Mouse (Mus musculus): ENCODE data around the gene Slc25a12. TPM values are rescaled to one million over a fixed set of nuclear protein-coding genes. Genes with fewer than 3 reads are reported as not detected.
"Not testable (repeated sequence)": the region's sequence is repeated elsewhere in the genome, so short reads cannot be mapped to it uniquely, and the experiment has no call there.

The Slc25a12 gene
- 36.8 and 48.2 TPM in 2 replicates for total RNA-seq (2017)

GRCm38 (mm10) chr2:71367125-71367880 is at the start of gene Slc25a12:
Slc25a12 (minus strand) TSS chr2:71367749.
- ATAC-seq (replicated peaks; ENCODE audit: low read depth, poor library complexity, severe bottlenecking) = peak; percentile 93

- 0 out of 2 replicates have a peak, but pooled peaks have one; percentile 8 for ATAC-seq (replicated peaks; ENCODE audit: low read depth, poor library complexity, severe bottlenecking)
Observed at GRCm38 (mm10) chr2:71405613-71406012, 38.1 kb upstream of the Slc25a12 start.

- peak; percentile 62 for ATAC-seq (replicated peaks; ENCODE audit: low read depth, poor library complexity, severe bottlenecking)
Observed at GRCm38 (mm10) chr2:71389864-71390263, 22.3 kb upstream of the Slc25a12 start.

GRCm38 (mm10) chr2:71388951-71389763 is 21.6 kb upstream of the Slc25a12 start, which contains the start of gene Hat1:
Hat1 (plus strand) TSS chr2:71388958.
- peak; percentile 99 for ATAC-seq (replicated peaks; ENCODE audit: low read depth, poor library complexity, severe bottlenecking)

- ATAC-seq (replicated peaks; ENCODE audit: low read depth, poor library complexity, severe bottlenecking) = no peak
Observed at GRCm38 (mm10) chr2:71387766-71388165, 20.2 kb upstream of the Slc25a12 start.

- ATAC-seq (replicated peaks; ENCODE audit: low read depth, poor library complexity, severe bottlenecking) = no peak
Observed at GRCm38 (mm10) chr2:71383890-71384289, 16.3 kb upstream of the Slc25a12 start.

- ATAC-seq (replicated peaks; ENCODE audit: low read depth, poor library complexity, severe bottlenecking) = no peak; the same call in 1 of the 2 replicates
Observed at GRCm38 (mm10) chr2:71381962-71382361, 14.4 kb upstream of the Slc25a12 start.

GRCm38 (mm10) chr2:71377426-71377825 is 9.9 kb upstream of the Slc25a12 start:
- peak; percentile 78 for ATAC-seq (replicated peaks; ENCODE audit: low read depth, poor library complexity, severe bottlenecking)

GRCm38 (mm10) chr2:71376433-71376906 is 8.9 kb upstream of the Slc25a12 start:
- peak; percentile 48 for ATAC-seq (replicated peaks; ENCODE audit: low read depth, poor library complexity, severe bottlenecking)

- ATAC-seq (replicated peaks; ENCODE audit: low read depth, poor library complexity, severe bottlenecking) = peak; percentile 19; the same call in 1 of the 2 replicates
Observed at GRCm38 (mm10) chr2:71374275-71375155, 7.0 kb upstream of the Slc25a12 start.

GRCm38 (mm10) chr2:71372261-71372660 is 4.7 kb upstream of the Slc25a12 start:
- not testable (repeated sequence) for ATAC-seq (replicated peaks; ENCODE audit: low read depth, poor library complexity, severe bottlenecking)

GRCm38 (mm10) chr2:71371790-71372189 is 4.2 kb upstream of the Slc25a12 start:
- no peak for ATAC-seq (replicated peaks; ENCODE audit: low read depth, poor library complexity, severe bottlenecking)

- ATAC-seq (replicated peaks; ENCODE audit: low read depth, poor library complexity, severe bottlenecking) = no peak
Observed at GRCm38 (mm10) chr2:71368086-71368485, 537 bp upstream of the Slc25a12 start.

GRCm38 (mm10) chr2:71366618-71367124 is 878 bp downstream of the Slc25a12 start:
- ATAC-seq (replicated peaks; ENCODE audit: low read depth, poor library complexity, severe bottlenecking) = peak; percentile 16; the same call in 1 of the 2 replicates

GRCm38 (mm10) chr2:71360192-71360591 is 7.4 kb downstream of the Slc25a12 start:
- no peak for ATAC-seq (replicated peaks; ENCODE audit: low read depth, poor library complexity, severe bottlenecking)

GRCm38 (mm10) chr2:71358347-71358746 is 9.2 kb downstream of the Slc25a12 start:
- ATAC-seq (replicated peaks; ENCODE audit: low read depth, poor library complexity, severe bottlenecking) = no peak

- ATAC-seq (replicated peaks; ENCODE audit: low read depth, poor library complexity, severe bottlenecking) = no peak
Observed at GRCm38 (mm10) chr2:71354055-71354425, 13.5 kb downstream of the Slc25a12 start.

- ATAC-seq (replicated peaks; ENCODE audit: low read depth, poor library complexity, severe bottlenecking) = 0 out of 2 replicates have a peak, but pooled peaks have one; percentile 11
Observed at GRCm38 (mm10) chr2:71353306-71354054, 14.1 kb downstream of the Slc25a12 start.

GRCm38 (mm10) chr2:71351727-71351987 is 15.9 kb downstream of the Slc25a12 start:
- ATAC-seq (replicated peaks; ENCODE audit: low read depth, poor library complexity, severe bottlenecking) = no peak

All from common myeloid progenitor, adult 5-6 weeks (primary cell).